Mouse (Mus musculus) ES-E14 (cell line): ENCODE measurements around the gene Rnf220.

Experiments used
- CHD2 ChIP-seq: IDR thresholded peaks from 2 replicates; pipeline ENCODE4 v1.6.1; 2014; ENCODE audit warnings: mild to moderate bottlenecking, low read depth, low read length, inconsistent platforms
- HCFC1 ChIP-seq: IDR thresholded peaks from 2 replicates; pipeline ENCODE4 v1.6.1; 2012; ENCODE audit warnings: low read length, inconsistent platforms, borderline replicate concordance; ENCODE audit not compliant: insufficient read depth
- MAFK ChIP-seq: IDR thresholded peaks from 2 replicates; pipeline ENCODE4 v1.6.1; 2014; ENCODE audit warnings: mild to moderate bottlenecking, low read depth, low read length, inconsistent platforms; ENCODE audit not compliant: insufficient read depth

GRCm38 (mm10) chr4:117410049-117410410 is 86.8 kb downstream of the Rnf220 start:
- TF ChIP-seq CHD2 (no peak), MAFK (no peak), HCFC1 (no peak)
